Mouse (Mus musculus) gonadal fat pad, adult 2 months (tissue): ENCODE data around the gene Nf1. TPM values are rescaled to one million over a fixed set of nuclear protein-coding genes. Genes with fewer than 3 reads are reported as not detected.

Source experiments
- DNase-seq: peaks from one replicate; pipeline ENCODE4 v3.0.0-alpha.2; 2012; ENCODE audit warnings: low read depth
- polyA plus RNA-seq: library from polyadenylated mRNA; depleted of rRNA; stranded (reverse); fragments of >200 nt; gene quantifications from 2 replicates; pipeline ENCODE4 v1.2.3, GENCODE M21; 2012

The Nf1 gene
- polyA plus RNA-seq, 1 experiment = 12.1 TPM

DNA sequence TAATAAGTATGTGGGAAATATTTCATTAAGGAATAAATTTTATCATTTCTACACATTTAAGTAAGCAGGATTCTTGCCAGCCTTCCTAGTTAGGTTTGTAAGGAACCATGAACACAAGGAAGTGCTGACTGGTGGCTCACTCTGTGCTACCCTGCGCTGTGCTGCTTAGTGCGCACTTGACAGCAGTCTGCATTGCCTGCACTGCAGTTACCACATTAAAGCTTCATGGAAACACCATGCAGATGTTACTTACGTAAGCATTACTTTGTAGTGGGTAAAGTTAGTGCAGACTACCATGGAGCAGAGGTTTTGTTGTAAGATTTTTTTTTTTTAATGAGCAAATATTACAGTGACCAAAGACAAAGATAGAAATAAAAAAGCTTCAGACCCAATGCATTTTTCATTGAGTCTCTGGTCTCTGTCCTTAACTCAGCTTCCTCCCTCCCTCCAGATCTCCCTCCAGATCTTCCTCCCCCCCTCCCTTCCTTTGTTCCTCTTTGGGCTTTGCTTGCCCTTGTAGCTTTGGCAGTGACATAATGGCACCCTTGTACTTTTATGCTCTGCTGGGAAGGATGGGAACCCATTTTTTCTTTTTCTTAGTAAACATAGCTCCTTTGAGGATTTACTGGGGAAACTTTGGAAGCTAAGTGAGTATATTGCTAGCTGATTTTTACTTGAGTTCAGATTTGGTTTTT is 121.4 kb downstream of the Nf1 start:
- no peak for DNase-seq

GRCm38 (mm10) chr11:79468097-79468496 is 128.6 kb downstream of the Nf1 start:
- DNase-seq = no peak

- no peak for DNase-seq
Observed at GRCm38 (mm10) chr11:79483392-79483791, 143.9 kb downstream of the Nf1 start.

DNA sequence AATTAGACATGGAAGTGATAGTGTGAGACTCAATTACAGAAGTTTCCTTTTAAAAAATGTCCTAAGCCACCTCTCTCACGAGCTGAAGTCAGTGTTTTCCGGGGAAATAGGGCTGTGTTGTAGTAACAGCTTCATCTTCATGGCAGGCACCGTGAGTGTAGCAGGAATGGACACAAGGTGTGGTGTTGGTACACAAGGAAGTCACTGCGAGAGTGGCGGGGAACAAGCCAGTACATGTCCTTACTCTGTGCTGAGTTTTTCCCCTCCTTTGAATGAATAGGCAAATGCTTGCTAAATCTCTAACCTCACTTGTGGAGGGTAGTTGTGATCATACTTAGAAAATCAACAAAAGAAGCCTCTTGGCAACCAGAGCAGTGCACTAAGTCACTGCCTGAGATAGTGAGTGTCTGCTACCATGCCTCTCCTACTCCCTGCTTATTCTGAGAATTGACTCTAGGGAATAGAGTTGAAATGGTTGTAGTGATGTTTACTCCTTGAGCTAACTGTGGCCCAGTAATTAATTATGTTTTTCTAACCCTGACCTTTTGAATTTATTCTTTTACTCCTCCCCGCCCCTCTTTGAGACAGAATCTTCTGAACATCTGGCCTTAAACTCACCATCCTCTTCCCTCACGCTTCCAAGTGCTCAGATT is 144.5 kb downstream of the Nf1 start:
- DNase-seq = no peak

GRCm38 (mm10) chr11:79484721-79485120 is 145.2 kb downstream of the Nf1 start:
- no peak for DNase-seq

DNA sequence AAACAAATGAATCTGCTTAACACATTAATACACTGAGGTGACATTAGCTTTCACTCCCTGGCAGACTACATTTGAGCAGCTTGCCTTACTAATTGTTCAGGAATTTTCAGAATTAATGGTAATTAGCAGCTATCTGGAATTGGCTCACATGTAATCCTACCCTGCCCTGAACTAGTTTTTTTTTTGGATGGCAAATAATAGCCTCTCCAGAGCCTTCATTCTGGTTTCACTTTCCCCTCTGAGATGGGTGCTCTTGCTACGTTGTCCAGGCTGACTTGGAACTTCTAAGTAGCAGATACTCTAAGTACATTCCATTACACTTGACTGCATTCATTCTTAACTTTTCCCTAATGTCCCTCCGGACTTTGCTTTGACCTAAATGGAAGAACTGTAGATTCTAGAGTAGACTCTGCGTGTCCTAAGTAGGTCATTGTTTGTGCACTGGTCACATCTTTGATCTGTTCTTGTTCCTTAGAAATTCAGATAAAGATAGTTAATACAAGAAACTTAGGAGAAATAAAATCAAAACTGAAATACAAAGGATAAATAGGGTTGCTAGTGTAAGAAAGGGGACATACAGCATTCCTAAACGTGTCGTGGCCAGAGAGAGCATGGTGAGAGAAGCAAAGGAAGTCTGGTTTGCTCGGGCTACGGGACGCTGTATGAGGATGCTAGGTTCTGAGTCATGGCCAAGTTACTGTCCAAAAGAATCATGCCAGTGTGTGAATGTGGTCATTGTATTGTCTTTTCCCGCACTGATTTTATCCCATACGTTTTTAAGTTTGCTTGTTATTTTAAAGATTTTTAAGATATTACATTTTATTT is 155.7 kb downstream of the Nf1 start:
- DNase-seq = no peak

DNA sequence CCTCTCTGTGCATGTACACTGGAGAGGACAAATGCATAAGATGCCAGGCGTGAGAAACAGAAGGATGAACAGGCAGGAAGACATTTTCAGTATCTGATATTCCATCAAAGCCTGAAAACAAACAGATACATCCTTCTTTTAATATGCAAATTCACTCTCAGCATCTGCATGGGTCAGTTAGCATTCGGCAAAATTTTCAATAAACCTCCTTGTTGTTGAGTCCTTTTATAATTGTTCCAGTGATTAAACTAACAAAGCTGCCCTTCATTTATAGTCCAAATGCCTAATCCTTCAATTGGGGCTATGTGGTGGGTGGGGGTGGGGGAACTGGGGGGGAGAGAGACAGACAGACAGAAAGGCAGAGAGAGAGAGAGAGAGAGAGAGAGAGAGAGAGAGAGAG is 163.4 kb downstream of the Nf1 start:
- no peak for DNase-seq

DNA sequence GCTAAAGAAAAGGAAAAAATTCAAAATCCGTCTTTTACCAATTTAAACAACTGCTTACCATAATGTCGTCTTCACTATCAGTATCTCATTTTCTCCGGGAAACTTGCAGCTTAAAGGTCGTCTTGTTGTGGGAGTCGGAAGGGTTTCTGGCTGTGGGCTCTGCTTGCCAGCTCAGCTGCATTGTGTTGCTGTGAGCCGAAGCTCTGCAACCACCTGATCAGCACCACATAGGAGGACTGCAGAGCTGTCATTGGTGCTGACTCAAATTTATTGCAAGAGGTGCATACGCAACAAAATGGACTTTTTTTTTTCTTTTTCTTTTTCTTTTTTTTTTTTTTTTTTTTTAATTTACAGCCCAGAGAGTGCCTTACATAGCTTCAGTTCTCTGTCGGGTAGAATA is 164.4 kb downstream of the Nf1 start, which contains the start of gene Omg:
Omg (minus strand) TSS at position 240 of the 400 bp plus-strand sequence.
- DNase-seq = no peak

DNA sequence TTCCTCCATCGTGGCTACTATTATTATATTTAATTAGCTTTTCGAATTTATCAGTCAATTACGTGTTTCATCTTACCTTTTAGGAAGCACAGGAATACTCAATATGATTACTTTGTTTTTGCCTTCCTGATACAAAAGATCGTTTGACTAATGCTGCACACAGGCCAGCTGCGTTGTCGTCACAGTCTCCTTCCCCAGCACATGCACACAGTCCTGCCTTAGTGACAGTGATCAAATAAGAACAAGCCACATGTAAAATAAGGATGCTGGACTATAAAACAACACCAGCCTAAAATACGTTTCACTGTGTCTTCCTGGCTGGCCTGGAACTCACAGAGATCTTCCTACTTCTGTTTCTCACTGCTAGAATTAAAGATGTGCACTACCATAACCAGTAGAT is 165.0 kb downstream of the Nf1 start:
- no peak for DNase-seq

DNA sequence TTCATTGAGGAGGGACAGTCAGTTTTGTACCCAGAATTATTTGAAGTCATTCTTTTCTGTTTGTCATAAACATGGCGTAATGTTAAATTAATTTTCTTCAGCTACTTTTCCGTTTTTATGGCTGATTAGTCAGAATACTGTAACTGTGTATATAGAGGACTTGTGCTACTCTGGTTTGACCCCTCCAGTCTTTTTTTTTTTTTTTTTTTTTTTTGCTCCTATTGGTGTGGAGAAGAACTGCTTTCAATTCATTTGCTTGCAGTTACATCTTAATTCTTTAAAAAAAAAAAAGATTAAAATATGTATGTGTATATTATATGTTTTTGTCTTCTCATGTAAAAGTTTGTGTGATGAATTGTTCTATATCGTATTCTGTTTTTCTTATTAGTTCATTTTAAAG is 172.5 kb downstream of the Nf1 start:
- DNase-seq = no peak

DNA sequence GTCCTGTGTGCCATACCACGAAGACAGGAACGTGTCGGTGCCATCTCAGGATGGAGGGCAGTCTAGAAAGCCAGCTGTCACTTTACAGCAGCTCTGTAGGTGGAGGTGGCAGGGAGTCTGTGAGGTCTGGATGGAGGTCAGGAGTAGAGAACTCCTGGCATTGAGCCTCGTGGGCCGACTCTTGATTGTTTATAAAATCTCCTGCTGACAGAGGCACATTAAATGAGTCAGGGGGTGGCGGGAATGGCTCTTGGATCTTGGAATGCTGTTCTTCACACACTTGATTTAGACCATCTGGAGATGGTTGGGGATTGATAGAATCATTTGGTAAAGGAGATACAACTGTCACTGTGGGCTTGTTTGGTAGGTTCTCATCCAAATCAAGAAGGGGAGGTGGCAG is 175.8 kb downstream of the Nf1 start:
- no peak for DNase-seq

DNA sequence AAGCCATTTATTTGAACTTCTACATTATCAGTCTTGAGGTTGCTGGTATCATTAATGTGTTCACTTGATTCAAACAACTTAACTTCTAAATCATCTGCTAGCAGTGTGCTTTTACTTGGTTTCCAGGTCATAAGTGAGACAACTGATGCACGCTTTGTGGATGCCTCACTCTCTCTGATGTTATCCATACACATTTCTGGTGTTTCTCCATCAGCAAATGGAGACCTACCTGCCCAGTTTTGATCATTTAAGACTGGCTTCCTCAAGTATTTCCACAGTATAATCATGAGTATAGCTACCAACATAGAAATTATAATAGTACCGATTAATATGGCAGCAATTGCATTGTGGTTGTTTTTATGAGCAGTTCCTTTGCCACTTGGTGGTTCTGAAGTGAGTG is 176.3 kb downstream of the Nf1 start:
- no peak for DNase-seq

DNA sequence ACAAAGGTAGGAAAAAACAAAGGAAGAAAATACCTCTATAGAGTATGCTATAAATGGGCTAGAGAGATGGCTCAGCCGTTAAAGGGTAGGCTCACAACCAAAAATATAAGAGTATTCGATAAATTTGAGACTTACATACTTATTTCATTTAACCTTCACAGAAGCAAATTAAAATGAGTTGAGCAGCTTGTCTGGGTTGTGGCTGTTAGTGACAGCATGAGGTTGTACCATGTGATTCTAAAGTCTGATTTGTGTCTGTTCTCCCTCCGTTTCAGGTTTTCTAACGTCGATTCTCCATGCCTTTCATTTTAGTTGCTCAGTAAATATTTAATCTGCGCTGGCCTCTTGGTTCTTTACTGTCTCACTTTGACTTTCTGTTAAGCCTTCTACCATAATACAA is 179.8 kb downstream of the Nf1 start:
- no peak for DNase-seq

- DNase-seq = no peak
Observed at GRCm38 (mm10) chr11:79519878-79520291, 180.4 kb downstream of the Nf1 start.

DNA sequence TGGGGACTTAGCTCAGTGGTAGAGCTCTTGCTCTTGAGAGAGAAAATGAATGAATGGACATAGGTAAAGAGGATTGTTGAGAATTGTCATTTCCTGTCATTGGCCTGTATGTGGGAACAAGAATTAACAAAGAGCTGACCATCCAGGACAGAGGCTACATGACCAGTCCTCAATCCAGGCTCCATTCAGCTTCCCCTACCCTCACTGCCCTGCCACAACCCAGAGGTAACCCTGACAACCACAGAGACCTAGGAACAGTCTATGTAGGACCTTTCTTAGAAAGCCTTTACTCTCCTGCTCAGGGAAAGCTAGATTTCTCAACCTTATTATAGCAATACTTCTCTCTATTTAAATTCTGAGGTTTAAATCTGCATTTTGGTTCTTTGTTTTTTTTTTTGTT is 181.3 kb downstream of the Nf1 start:
- DNase-seq = no peak

- no peak for DNase-seq
Observed at GRCm38 (mm10) chr11:79521930-79522329, 182.4 kb downstream of the Nf1 start.

- DNase-seq = no peak
Observed at GRCm38 (mm10) chr11:79522944-79523343, 183.5 kb downstream of the Nf1 start.

DNA sequence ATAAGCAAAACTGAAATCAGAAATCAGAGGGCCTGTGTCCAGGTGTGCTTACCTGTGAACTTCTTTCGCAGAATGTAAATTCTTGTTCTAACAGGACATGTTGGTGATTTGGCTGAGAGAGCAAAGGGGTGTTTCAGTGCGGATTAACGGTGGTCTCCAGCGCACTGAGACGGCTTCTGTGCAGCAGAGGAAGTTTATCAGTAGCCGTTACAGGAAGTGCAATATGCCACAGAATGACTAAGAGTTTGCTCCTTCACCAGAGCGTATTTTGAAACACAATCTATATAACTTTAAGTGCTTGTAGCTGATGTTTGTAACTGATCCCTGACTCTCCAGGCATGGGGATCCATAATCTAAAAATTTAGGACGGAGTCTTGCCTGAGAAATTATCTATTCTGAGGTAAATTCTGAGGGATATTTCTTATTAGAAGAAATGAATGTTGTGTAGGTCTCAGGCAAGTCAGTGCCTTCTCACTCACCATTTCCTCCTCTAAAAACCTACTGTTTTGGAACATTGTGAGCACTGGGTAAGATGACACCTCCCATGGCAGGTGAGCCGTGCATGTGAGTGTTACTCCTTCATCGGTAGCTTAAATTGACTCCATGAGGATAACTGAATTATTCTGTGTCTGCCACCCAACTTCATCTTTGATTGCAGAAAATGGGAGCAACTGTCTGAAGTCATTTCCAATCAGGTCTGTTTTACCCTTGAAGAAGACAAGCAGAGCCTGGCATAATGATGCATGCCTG is 184.2 kb downstream of the Nf1 start, which contains the start of gene Evi2b:
Evi2b (minus strand) TSS at position 203 of the 750 bp plus-strand sequence.
- no peak for DNase-seq

DNA sequence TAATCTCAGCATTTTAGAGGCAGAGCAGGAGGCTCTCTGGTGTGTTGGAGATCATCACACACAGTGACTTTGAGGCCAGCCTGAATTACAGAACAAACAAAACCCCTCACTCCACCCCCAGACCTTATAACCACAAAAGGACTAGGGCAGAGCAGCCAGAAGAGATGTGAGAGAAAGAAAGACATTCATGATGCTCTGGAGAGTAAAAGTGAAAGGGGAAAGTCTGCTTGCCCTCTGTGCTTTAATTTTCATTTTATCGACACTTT is 184.8 kb downstream of the Nf1 start:
- DNase-seq = no peak

GRCm38 (mm10) chr11:79526549-79526948 is 187.1 kb downstream of the Nf1 start:
- no peak for DNase-seq

DNA sequence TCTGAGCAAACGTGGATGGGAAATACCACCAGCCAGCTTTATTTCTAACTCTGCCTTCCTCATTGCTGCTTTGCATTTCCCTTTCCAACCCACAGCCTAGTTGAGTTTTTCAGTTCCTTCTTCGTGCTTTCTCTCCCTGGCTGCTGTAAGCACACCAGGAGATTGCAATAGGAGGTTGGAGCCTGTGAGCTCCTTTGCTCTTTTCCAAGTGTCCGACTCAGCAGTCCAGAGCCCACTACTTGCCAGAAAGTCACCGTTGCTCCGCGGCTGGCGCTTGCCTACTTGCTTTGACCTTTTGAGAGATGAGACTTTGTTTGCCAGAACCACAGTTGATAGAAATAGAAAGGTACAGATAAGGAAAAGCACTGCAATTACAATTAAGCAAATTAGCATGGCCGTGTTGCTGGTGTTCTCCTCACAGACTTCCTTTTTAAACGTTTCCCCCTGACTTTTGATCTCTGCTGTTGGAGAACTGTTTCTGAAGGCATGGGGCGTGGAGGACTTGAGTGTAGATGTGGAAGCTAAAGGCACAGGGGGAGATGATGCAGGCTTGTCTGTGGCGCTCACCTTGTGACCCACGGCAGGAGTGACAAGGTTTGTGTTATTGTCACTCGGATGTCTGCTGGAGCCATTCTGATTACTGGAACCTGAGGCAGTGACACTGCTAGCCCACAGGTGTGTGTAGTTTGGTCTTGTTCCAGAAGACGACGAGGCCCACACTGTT is 187.7 kb downstream of the Nf1 start:
- no peak for DNase-seq
